Mouse (Mus musculus) stomach, postnatal 0 days (tissue): Measurements from ENCODE around the gene Ccnl1. TPM values are rescaled to one million over a fixed set of nuclear protein-coding genes. Genes with fewer than 3 reads are reported as not detected.

Experiments used
- ATAC-seq: fragments of 200-750 bp; cut with Nextera tagmentation; 2 replicates; pipeline ENCODE4 v1.8.0; 2017; ENCODE audit not compliant: low FRiP score, low TSS enrichment
- DNase-seq: peaks from one replicate; pipeline ENCODE4 v3.0.0-alpha.2; 2016; ENCODE audit warnings: low spot score
- H3K27ac ChIP-seq: fragments of 300-500 bp; sonication (generic); replicated peaks from 2 replicates; pipeline ENCODE4 v1.5.1; 2014; ENCODE audit warnings: mild to moderate bottlenecking, control low read depth
- H3K27me3 ChIP-seq: fragments of 300-500 bp; sonication (generic); 2 replicates; pipeline ENCODE4 v1.6.1; 2014; ENCODE audit warnings: low read length; ENCODE audit not compliant: control insufficient read depth, insufficient read depth
- H3K36me3 ChIP-seq: fragments of 300-500 bp; sonication (generic); 2 replicates; pipeline ENCODE4 v1.6.1; 2014; ENCODE audit warnings: low read length, mixed read lengths; ENCODE audit not compliant: control insufficient read depth, insufficient read depth
- H3K4me1 ChIP-seq: fragments of 300-500 bp; sonication (generic); replicated peaks from 2 replicates; pipeline ENCODE4 v1.6.1; 2014; ENCODE audit warnings: antibody characterized with exemption; ENCODE audit not compliant: control insufficient read depth, insufficient read depth
- H3K4me2 ChIP-seq: fragments of 300-500 bp; sonication (generic); replicated peaks from 2 replicates; pipeline ENCODE4 v1.6.1; 2014; ENCODE audit warnings: low read depth, mild to moderate bottlenecking, control low read depth, moderate library complexity
- H3K4me3 ChIP-seq: fragments of 300-500 bp; sonication (generic); 2 replicates; pipeline ENCODE4 v1.5.1; 2014; ENCODE audit warnings: low read depth, low read length, control low read depth
- H3K9ac ChIP-seq: fragments of 300-500 bp; sonication (generic); 2 replicates; pipeline ENCODE4 v1.6.1; 2014; ENCODE audit warnings: mild to moderate bottlenecking, low read length, control low read depth, mixed read lengths
- H3K9me3 ChIP-seq: fragments of 300-500 bp; sonication (generic); 2 replicates; pipeline ENCODE4 v1.6.1; 2016; ENCODE audit warnings: low read length; ENCODE audit not compliant: control insufficient read depth
- CTCF ChIP-seq: IDR thresholded peaks from 2 replicates; pipeline ENCODE4 v1.5.1; 2016; ENCODE audit warnings: antibody characterized with exemption, low read depth, mild to moderate bottlenecking, moderate library complexity
- EP300 ChIP-seq: optimal IDR thresholded peaks from 2 replicates; pipeline ENCODE3; 2016; ENCODE audit warnings: antibody characterized with exemption
- WGBS: fragments of 180-500 bp; shearing (Covaris S2); extraction: QIAGEN DNeasy Blood & Tissue Kit; methylation state at CpG from one replicate; pipeline ENCODE4 v1.1.7; 2014; 5-methylcytosine and 5-hydroxymethylcytosine counted together
- polyA plus RNA-seq: library from polyadenylated mRNA; unstranded; fragments of >200 nt; fragmentation: Nextera tagmentation; extraction: Ambion mirVana; gene quantifications from 2 replicates; pipeline ENCODE4 v1.2.1, GENCODE M21; 2015

Gene Ccnl1
- polyA plus RNA-seq, 1 experiment from 2014 or later = 54.3 TPM

DNA sequence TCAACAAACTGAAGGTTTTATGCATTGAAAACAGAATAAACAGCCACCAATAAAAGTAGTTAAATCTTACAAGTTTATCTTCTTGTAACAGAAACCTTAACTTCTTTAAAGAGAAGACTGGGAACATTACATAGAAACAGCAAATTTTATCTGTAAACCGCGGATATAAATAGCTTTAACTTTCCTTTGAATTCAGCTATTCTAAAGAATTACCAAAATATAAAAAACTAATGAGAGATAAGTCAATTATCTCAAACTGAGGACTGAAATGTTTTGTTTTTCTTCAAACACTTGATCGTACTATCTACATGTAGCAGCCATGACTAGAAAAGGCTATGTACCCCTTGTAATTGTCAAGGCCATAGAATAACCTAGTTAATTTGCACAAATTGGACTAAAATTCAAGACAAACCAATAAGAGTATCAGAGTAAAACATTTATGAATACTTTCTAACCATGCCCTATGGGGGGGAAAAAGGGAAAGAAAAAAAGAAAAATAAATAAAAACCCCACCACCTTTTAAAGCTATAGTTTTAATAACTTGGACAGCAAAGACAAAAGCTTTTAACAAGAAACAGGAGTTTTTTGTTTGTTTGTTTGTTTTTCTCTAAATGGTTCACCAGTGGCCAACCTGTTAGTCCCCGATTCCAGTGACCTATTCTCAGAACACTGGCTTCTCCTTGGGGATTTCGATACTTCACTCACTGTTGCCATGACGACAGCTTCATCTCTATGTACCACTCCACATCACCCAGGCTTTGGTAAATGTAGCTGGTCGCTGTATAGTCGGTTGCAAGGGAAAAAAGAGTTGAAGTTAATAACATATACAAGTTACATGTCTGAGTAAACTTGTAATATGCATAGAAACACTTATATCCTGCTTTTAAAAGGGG, 3.3 kb downstream of the Ccnl1 start:
- no peaks in the 10 kb centered on the region for H3K4me1 ChIP-seq
- H3K27me3 ChIP-seq = no peaks in the 10 kb centered on the region
- no peak overlapping the region for H3K4me3 ChIP-seq
- no peaks in the 10 kb centered on the region for H3K9me3 ChIP-seq
- ATAC-seq (no peak), DNase-seq (no peak)
- 58% methylated on average over 8 of the region's 8 CpGs for WGBS
- TF ChIP-seq CTCF (no peak), EP300 (no peak)
- peaks cover 5% of the 10 kb centered on the region for H3K36me3 ChIP-seq
- no peak overlapping the region for H3K4me2 ChIP-seq
- no peak overlapping the region for H3K27ac ChIP-seq
- no peak overlapping the region for H3K9ac ChIP-seq

DNA sequence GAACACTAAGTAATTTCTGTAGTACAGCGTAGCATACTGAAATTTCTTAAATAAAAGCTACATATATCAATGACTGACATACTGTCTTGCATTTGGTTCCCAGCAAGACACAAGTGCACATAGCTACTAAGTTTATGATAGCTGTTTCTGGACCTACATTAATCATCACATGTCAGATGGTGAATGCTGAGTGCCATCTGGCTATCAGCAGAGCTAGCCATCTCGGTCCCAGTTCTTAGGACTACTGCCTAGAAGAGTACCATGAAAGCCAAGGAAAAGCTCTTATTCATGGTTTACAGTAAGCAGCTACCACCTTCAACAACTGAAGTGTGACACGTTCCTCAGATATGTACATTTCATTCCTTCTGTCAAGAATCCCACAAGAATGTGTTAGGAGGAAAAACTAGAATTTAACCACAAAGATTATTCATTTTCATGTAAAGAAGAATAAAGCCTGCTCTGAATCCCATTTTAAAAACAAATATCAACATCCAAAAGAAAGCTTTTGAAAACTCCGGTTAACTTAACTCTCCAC, 7.2 kb downstream of the Ccnl1 start:
- Histone ChIP-seq H3K9ac (no peak overlapping the region), H3K27me3 (no peaks in the 10 kb centered on the region), H3K4me2 (no peak overlapping the region), H3K27ac (no peak overlapping the region), H3K4me3 (no peak overlapping the region), H3K4me1 (no peaks in the 10 kb centered on the region), H3K9me3 (no peaks in the 10 kb centered on the region), H3K36me3 (peaks cover 16% of the 10 kb centered on the region)
- TF ChIP-seq CTCF (no peak), EP300 (no peak)
- ATAC-seq (no peak), DNase-seq (no peak)
- 81% methylated on average over 4 of the region's 4 CpGs for WGBS

DNA sequence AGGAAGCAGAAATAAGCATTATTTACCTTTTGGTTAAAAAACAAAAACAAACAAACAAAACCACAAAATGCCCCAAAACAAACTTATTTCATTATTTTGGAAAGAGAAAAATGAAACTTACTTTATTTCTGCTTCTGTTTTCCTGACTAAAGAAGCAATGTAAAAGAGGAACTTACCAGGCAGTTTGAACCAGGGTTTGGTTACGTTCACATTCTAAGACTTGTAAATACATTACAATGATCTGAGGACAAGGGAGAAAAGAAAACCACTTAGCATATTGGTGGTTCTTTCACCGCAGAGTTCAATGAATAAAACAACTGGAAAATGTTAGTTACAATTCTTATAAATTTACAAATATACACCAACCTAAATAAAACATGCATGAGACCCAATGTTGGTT, 7.7 kb downstream of the Ccnl1 start:
- DNase-seq = no peak
- no peak for ATAC-seq
- H3K9me3 ChIP-seq = no peaks in the 10 kb centered on the region
- H3K4me2 ChIP-seq = no peak overlapping the region
- H3K27me3 ChIP-seq = no peaks in the 10 kb centered on the region
- H3K4me1 ChIP-seq = no peaks in the 10 kb centered on the region
- 88% methylated on average over 2 of the region's 2 CpGs for WGBS
- H3K27ac ChIP-seq = no peak overlapping the region
- no peak for TF ChIP-seq EP300
- no peak for TF ChIP-seq CTCF
- H3K36me3 ChIP-seq = peaks cover 16% of the 10 kb centered on the region
- H3K9ac ChIP-seq = no peak overlapping the region
- no peak overlapping the region for H3K4me3 ChIP-seq

DNA sequence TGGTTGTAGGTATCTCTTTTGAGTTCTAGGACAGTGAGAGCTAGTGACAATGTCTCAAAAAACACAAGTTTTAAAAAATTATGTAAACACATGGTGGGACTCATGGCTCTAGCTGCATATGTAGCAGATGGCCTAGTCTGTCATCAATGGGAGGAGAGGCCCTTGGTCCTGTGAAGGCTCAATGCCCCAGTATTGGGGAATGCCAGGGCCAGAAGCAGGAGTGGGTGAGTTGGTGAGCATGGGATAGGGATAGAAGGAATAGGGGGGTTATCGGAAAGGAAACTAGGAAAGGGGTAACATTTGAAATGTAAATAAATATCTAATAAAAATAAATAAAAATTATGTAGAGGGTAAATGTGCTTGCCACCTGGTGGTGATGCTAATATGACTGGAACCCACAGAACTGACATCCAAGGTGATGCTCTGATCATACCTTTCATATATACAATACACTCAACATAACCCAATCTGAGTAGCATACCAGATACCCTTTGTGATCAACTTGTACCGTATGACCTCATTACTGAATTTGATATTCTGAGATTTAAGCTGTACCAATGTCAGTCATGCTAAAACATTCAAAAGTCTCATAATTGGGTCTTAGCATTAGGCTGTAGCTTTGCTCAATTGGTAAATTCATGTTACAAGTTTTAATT, 12.6 kb downstream of the Ccnl1 start:
- Histone ChIP-seq H3K27ac (no peak overlapping the region), H3K27me3 (no peaks in the 10 kb centered on the region), H3K4me2 (no peak overlapping the region), H3K36me3 (peaks cover 14% of the 10 kb centered on the region), H3K4me3 (no peak overlapping the region), H3K9me3 (no peaks in the 10 kb centered on the region), H3K4me1 (no peaks in the 10 kb centered on the region), H3K9ac (no peak overlapping the region)
- TF ChIP-seq EP300 = no peak
- 0 out of 2 replicates have a peak, but pooled peaks have one; percentile 11 for TF ChIP-seq CTCF
- ATAC-seq (peak; percentile 38; the same call in 1 of the 2 replicates), DNase-seq (no peak)
- 91% methylated on average over 2 of the region's 2 CpGs for WGBS

DNA sequence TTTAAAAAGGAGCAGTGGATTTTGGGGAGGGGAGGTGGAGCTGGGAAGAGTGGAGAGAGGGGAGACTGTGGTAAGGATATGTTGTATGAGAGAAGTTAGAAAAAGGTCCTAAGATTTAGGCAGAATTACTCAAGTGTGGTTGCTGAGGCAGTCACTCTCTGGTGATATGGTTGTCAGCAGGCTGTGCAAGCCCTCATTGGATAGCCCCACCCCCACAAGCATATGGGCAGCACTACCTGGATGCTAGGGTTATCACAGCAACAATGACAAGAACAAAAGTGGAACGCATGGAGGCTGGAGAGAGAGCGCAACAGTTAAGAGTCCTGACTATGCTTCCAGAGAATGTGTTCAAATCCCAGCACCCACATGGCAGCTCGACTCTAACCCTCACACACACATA, 13.3 kb downstream of the Ccnl1 start:
- ATAC-seq = no peak; the same call in 1 of the 2 replicates
- no peaks in the 10 kb centered on the region for H3K9me3 ChIP-seq
- H3K4me3 ChIP-seq = no peak overlapping the region
- H3K27ac ChIP-seq = no peak overlapping the region
- no peaks in the 10 kb centered on the region for H3K27me3 ChIP-seq
- WGBS = 82% methylated on average over 3 of the region's 3 CpGs
- H3K9ac ChIP-seq = no peak overlapping the region
- DNase-seq = no peak
- no peaks in the 10 kb centered on the region for H3K4me1 ChIP-seq
- TF ChIP-seq CTCF (no peak), EP300 (no peak)
- H3K4me2 ChIP-seq = no peak overlapping the region
- H3K36me3 ChIP-seq = peaks cover 14% of the 10 kb centered on the region
